Mouse (Mus musculus) C2C12 (cell line): Measurements from ENCODE around the gene L2hgdh. TPM values are rescaled to one million over a fixed set of nuclear protein-coding genes. Genes with fewer than 3 reads are reported as not detected.

Source experiments
- H3K27me3 ChIP-seq: one replicate; pipeline ENCODE4 v1.6.1; 2011; ENCODE audit not compliant: control insufficient read depth, insufficient read depth, insufficient read length
- H3K36me3 ChIP-seq: one replicate; pipeline ENCODE4 v1.6.1; 2011; ENCODE audit not compliant: control insufficient read depth, insufficient read depth
- H3K4me3 ChIP-seq: one replicate; pipeline ENCODE4 v1.5.1; 2011; ENCODE audit warnings: mild to moderate bottlenecking, control low read depth; ENCODE audit not compliant: poor library complexity, insufficient read depth, severe bottlenecking
- H3K79me2 ChIP-seq: one replicate; pipeline ENCODE4 v1.6.1; 2011; ENCODE audit not compliant: control insufficient read depth, insufficient read depth
- H3K79me3 ChIP-seq: one replicate; pipeline ENCODE4 v1.6.1; 2011; ENCODE audit warnings: low read depth, control low read depth
- H3ac ChIP-seq: one replicate; pipeline ENCODE3; 2011; ENCODE audit warnings: low read depth; ENCODE audit not compliant: control insufficient read depth, insufficient read length
- CEBPB ChIP-seq: IDR thresholded peaks from one replicate; pipeline ENCODE4 v1.6.1; 2011; ENCODE audit warnings: low read depth, mild to moderate bottlenecking, control low read depth, moderate library complexity
- CTCF ChIP-seq: IDR thresholded peaks from one replicate; pipeline ENCODE4 v1.5.1; 2011; ENCODE audit not compliant: control insufficient read depth, insufficient read depth, insufficient read length
- FOSL1 ChIP-seq: IDR thresholded peaks from one replicate; pipeline ENCODE4 v1.8.0; 2011; ENCODE audit warnings: mild to moderate bottlenecking, low read length; ENCODE audit not compliant: poor library complexity, insufficient read depth, severe bottlenecking
- MAX ChIP-seq: IDR thresholded peaks from one replicate; pipeline ENCODE4 v1.6.1; 2011; ENCODE audit warnings: mild to moderate bottlenecking, control low read depth
- MYOD1 ChIP-seq: IDR thresholded peaks from one replicate; pipeline ENCODE4 v1.6.1; 2011; ENCODE audit warnings: low read depth; ENCODE audit not compliant: control insufficient read depth, insufficient read length
- MYOG ChIP-seq: IDR thresholded peaks from one replicate; pipeline ENCODE4 v1.6.1; 2011; ENCODE audit not compliant: control insufficient read depth, insufficient read length; ENCODE audit errors: extremely low read depth
- USF1 ChIP-seq: IDR thresholded peaks from one replicate; pipeline ENCODE4 v1.6.1; 2011; ENCODE audit warnings: low read depth, mild to moderate bottlenecking, control low read depth, moderate library complexity
- polyA plus RNA-seq: library from polyadenylated mRNA; unstranded; fragments of >200 nt; fragmentation: generic; extraction: Trizol; gene quantifications from one replicate; pipeline ENCODE4 v1.2.1, GENCODE M21; 2012; ENCODE audit warnings: missing spikeins

L2hgdh gene
- polyA plus RNA-seq, 1 experiment = 3.8 TPM

DNA sequence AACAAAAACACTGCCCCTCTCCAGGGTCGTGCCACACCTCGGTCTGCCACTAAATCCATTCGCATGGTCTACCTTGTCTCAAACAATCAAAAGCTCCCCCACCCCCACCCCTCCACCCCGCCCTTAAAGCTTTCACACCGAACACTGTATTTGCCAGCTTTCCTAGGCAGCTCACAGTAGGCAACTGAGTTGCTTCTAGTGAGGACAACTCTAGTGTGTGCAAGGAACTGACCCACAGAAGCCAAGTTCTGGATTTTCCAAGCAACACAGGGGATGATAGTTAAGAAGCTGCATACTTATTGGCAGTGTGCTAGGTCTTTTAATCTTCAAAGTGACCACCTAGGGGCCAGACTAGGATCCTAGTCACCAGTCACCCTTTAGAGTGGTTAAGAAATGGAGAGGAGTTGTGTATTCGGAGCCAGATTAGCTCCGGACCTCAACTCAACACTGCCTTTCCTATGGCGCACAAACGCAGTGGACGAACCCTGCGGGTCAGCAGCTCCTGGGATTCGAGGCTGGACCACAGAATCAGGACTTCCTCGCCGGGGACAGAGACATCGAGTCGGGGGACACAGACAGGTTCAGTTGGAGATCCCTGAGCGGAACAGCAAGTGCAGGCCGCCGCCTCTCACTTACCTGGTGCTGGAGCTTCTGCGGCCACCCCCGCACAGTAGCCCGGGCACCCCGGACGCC lies 509 bp downstream of the L2hgdh start:
- peak overlapping the region; percentile 61 for H3K4me3 ChIP-seq
- H3K79me3 ChIP-seq = peaks cover 5% of the 10 kb centered on the region
- TF ChIP-seq CEBPB (no peak), MYOD1 (no peak)
- H3K27me3 ChIP-seq = no peaks in the 10 kb centered on the region
- H3K79me2 ChIP-seq = peaks cover 23% of the 10 kb centered on the region
- peaks cover 23% of the 10 kb centered on the region for H3K36me3 ChIP-seq
- H3ac ChIP-seq = peak overlapping the region; percentile 87

DNA sequence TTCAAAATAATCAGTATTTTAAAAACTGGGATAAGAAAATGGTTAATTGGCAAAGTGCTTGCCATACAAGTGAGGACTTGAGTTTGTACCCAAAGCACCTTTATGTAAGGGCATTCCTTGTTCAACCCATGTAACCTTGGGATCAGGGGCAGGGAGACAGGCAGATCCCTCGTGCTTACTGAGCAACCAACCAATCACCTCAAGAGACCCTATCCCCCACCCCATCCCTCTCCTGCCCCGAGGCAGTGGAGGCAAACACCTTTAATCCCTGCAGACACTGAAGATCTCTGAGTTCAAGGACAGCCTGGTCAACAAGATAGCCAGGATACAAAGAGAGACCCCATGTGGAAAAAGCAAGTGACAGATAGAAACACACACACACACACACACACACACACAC lies 1.3 kb downstream of the L2hgdh start:
- TF ChIP-seq FOSL1 (no peak), MYOG (no peak)
- Histone ChIP-seq H3K4me3 (no peak overlapping the region), H3K36me3 (peaks cover 27% of the 10 kb centered on the region), H3ac (no peak overlapping the region), H3K27me3 (no peaks in the 10 kb centered on the region), H3K79me3 (peaks cover 5% of the 10 kb centered on the region), H3K79me2 (peaks cover 23% of the 10 kb centered on the region)

DNA sequence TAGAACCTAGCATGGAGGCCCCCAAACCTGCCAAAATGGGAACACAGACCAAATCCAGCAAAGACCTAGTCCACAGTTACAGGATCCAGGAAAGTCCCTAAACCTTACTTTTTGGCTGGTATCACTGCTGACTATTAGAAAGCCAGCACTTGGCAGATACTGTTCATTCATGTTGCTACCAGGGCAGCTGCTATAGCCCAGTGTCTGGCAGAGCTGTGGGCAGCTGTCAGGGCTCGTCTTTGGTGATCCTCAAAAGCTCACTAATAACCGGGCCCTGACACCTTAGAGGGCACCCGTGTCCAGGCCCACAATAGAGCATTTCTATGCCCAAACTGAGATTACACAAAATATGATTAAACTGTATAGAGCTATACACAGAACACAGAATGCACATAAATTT lies 1.8 kb downstream of the L2hgdh start:
- Histone ChIP-seq H3ac (no peak overlapping the region), H3K27me3 (no peaks in the 10 kb centered on the region), H3K79me3 (peaks cover 5% of the 10 kb centered on the region), H3K4me3 (no peak overlapping the region), H3K36me3 (peaks cover 27% of the 10 kb centered on the region), H3K79me2 (peaks cover 23% of the 10 kb centered on the region)
- TF ChIP-seq MAX = no peak
- no peak for TF ChIP-seq MYOG
- no peak for TF ChIP-seq CEBPB
- no peak for TF ChIP-seq FOSL1
- no peak for TF ChIP-seq CTCF
- TF ChIP-seq USF1 = no peak
- TF ChIP-seq MYOD1 = no peak

DNA sequence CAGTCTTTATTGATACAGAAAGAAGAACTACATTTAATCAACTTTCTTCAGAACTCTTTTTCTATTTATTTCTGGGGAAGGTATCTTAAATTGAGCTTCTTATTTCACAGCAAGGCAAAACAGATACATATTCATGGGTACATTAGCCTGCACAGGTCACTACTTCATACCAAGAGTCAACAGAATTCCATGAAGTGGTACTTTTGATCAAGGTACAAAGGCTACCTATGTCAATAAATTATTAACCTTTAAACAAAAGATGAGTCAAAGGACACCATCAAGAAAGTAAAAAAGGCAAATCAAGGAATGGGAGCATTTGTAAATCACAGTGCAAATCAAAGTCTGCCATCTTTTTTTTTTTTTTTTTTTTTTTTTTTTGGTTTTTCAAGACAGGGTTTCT lies 11.0 kb downstream of the L2hgdh start:
- Histone ChIP-seq H3K4me3 (no peak overlapping the region), H3K27me3 (no peaks in the 10 kb centered on the region), H3K79me3 (no peaks in the 10 kb centered on the region), H3K79me2 (no peaks in the 10 kb centered on the region), H3K36me3 (peaks cover 7% of the 10 kb centered on the region), H3ac (no peak overlapping the region)
- TF ChIP-seq MAX = no peak
- no peak for TF ChIP-seq USF1
- TF ChIP-seq MYOD1 = no peak
- no peak for TF ChIP-seq CTCF
- TF ChIP-seq CEBPB = no peak
- no peak for TF ChIP-seq MYOG
- no peak for TF ChIP-seq FOSL1

DNA sequence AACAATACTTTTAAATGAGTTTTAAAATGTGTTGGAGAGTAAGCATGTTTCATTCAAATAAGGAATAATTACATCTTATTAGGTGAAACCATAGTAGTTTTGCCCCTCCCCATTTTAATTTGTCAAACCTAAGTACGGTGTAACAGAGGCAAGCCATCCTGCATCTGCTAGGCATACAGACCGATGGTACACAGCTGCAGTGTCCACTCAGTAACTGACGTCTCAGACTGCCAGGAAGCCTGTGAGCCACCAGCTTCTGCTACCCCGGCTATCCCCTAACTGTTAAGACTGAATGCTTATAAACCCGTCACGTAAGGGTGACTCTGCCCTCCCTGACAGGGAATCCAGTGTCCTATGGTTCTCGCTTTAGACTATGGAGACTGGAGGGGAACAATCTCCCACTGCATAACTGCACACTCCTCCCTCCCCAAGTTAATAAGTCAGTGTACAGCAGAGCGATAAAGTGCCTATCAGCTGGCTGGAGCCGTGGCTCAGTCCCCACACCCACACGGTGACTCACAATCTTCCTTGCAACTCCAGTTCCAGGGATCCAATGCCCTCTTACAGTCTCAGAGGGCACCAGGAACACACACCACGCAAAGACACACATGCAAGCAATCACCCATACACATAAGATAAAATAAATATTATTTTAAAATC lies 19.7 kb downstream of the L2hgdh start:
- Histone ChIP-seq H3K79me2 (no peaks in the 10 kb centered on the region), H3ac (no peak overlapping the region), H3K79me3 (no peaks in the 10 kb centered on the region), H3K4me3 (no peak overlapping the region), H3K27me3 (no peaks in the 10 kb centered on the region), H3K36me3 (peaks cover 19% of the 10 kb centered on the region)
- TF ChIP-seq MYOD1 = no peak
- no peak for TF ChIP-seq USF1
- TF ChIP-seq MAX = no peak
- no peak for TF ChIP-seq FOSL1
- TF ChIP-seq CEBPB = no peak
- no peak for TF ChIP-seq MYOG
- TF ChIP-seq CTCF = no peak

DNA sequence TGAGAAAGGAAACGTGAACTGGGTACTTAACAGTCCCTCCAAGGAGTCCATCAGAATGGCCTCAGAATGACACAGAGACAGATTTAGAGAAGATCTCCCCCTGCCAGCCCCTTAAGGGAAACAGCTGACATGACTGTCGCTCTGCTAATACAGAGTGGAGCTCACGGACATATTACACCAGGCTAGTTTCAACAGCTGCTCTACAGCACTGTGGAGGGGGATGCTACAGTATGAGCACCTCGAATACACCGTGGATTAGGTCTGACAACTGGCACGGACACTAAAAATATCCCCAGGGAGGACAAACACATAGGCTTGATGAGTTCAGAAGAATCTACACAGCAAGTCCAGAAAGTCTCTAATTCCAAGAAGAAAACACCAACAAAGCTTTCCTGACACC lies 26.3 kb downstream of the L2hgdh start:
- H3K36me3 ChIP-seq = peaks cover 28% of the 10 kb centered on the region
- H3ac ChIP-seq = no peak overlapping the region
- no peaks in the 10 kb centered on the region for H3K27me3 ChIP-seq
- TF ChIP-seq USF1 (no peak), MYOG (no peak), CTCF (no peak), MYOD1 (no peak), CEBPB (no peak), FOSL1 (no peak), MAX (no peak)
- no peak overlapping the region for H3K4me3 ChIP-seq
- H3K79me3 ChIP-seq = no peaks in the 10 kb centered on the region
- H3K79me2 ChIP-seq = no peaks in the 10 kb centered on the region
